Mouse (Mus musculus) heart, postnatal 0 days (tissue): ENCODE measurements around the gene Mcat.

Experiments used
- CTCF ChIP-seq: IDR thresholded peaks from 2 replicates; pipeline ENCODE4 v1.5.1; 2016; ENCODE audit warnings: antibody characterized with exemption, control low read depth, low read depth
- EP300 ChIP-seq: IDR thresholded peaks from 2 replicates; pipeline ENCODE4 v1.6.1; 2016; ENCODE audit warnings: antibody characterized with exemption, low read depth

- TF ChIP-seq CTCF (no peak), EP300 (no peak)
Observed at GRCm38 (mm10) chr15:83510805-83511405, 52.7 kb downstream of the Mcat start, which contains the start of gene Ttll1.
